Mouse (Mus musculus): ENCODE measurements around the gene Zfp511.

DNA sequence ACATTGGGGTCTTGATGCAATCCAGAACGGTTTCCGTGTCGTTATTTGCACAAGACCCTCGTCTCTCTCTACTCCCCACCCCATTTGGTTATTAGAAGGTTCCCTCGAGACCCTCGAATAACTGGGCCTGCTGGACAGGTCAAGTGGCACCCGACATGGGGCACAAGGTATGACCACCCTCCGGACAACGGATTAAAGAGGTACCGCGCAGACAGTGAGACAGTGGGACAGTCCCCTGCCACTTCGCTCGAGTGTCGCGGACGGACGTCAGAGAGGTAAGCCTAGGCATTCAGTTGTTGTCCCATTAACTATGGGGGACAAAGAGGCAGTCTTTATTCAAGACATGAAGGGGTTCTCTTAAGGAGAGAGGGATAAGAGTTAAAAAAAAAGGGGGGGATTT is 24.9 kb upstream of the Zfp511 start:
- TF ChIP-seq CTCF (IDR thresholded peaks at IDR 0.05; ENCODE audit: borderline replicate concordance, extremely low read depth, insufficient read depth, insufficient read length) (no peak), POLR2A (IDR thresholded peaks at IDR 0.05; ENCODE audit: borderline replicate concordance, extremely low read depth, insufficient read depth, insufficient read length, poor library complexity, severe bottlenecking) (no peak)
